Mouse (Mus musculus) myocyte (in vitro differentiated cells): ENCODE data around the gene Pacs1. TPM values are rescaled to one million over a fixed set of nuclear protein-coding genes. Genes with fewer than 3 reads are reported as not detected.
"Not testable (repeated sequence)": the region's sequence is repeated elsewhere in the genome, so short reads cannot be mapped to it uniquely, and the experiment has no call there.

Experiments
- H3K27me3 ChIP-seq: one replicate; pipeline ENCODE4 v1.6.1; 2011; ENCODE audit not compliant: control insufficient read depth, insufficient read depth, insufficient read length
- H3K36me3 ChIP-seq: one replicate; pipeline ENCODE4 v1.6.1; 2011; ENCODE audit not compliant: control insufficient read depth, insufficient read depth
- H3K4me2 ChIP-seq: one replicate; pipeline ENCODE4 v1.6.1; 2011; ENCODE audit warnings: low read depth, control low read depth
- H3K4me3 ChIP-seq: one replicate; pipeline ENCODE4 v1.5.1; 2011; ENCODE audit warnings: mild to moderate bottlenecking, control low read depth, moderate library complexity
- H3K79me2 ChIP-seq: one replicate; pipeline ENCODE4 v1.6.1; 2011; ENCODE audit not compliant: control insufficient read depth, insufficient read depth
- H3ac ChIP-seq: one replicate; pipeline ENCODE4 v1.6.1; 2011; ENCODE audit not compliant: control insufficient read depth, insufficient read length
- CEBPB ChIP-seq: IDR thresholded peaks from 2 replicates; pipeline ENCODE4 v1.6.1; 2011; ENCODE audit warnings: mild to moderate bottlenecking, moderate library complexity; ENCODE audit not compliant: poor library complexity, insufficient read depth, severe bottlenecking
- E2F4 ChIP-seq: IDR thresholded peaks from one replicate; pipeline ENCODE4 v1.6.1; 2011; ENCODE audit warnings: mild to moderate bottlenecking, control low read depth, moderate library complexity; ENCODE audit not compliant: insufficient read depth
- MAX ChIP-seq: IDR thresholded peaks from one replicate; pipeline ENCODE4 v1.6.1; 2011; ENCODE audit warnings: low read depth, mild to moderate bottlenecking, control low read depth
- MYOD1 ChIP-seq, 3 experiments: IDR thresholded peaks; one replicate each; pipeline ENCODE4 v1.6.1; 2011; ENCODE audit warnings: control low read depth in 2 of 3, low read depth in 2 of 3, mild to moderate bottlenecking in 2 of 3, moderate library complexity in 1 of 3; ENCODE audit not compliant: insufficient read length in 2 of 3, control insufficient read depth in 1 of 3
- MYOG ChIP-seq, 3 experiments: IDR thresholded peaks; one replicate each; pipeline ENCODE4 v1.6.1; 2011; ENCODE audit warnings: control low read depth in 2 of 3, low read depth in 2 of 3, mild to moderate bottlenecking in 2 of 3; ENCODE audit not compliant: insufficient read length in 2 of 3, control insufficient read depth in 1 of 3, insufficient read depth in 1 of 3
- POLR2A ChIP-seq: IDR thresholded peaks from one replicate; pipeline ENCODE4 v1.6.1; 2011; ENCODE audit warnings: low read depth, mild to moderate bottlenecking, control low read depth, moderate library complexity; ENCODE audit not compliant: insufficient read length
- POLR2AphosphoS2 ChIP-seq: IDR thresholded peaks from one replicate; pipeline ENCODE4 v1.6.1; 2011; ENCODE audit warnings: low read depth, control low read depth; ENCODE audit not compliant: insufficient read length
- REST ChIP-seq: IDR thresholded peaks from one replicate; pipeline ENCODE4 v1.6.1; 2011; ENCODE audit warnings: mild to moderate bottlenecking, control low read depth, moderate library complexity; ENCODE audit not compliant: insufficient read depth, insufficient read length
- SRF ChIP-seq: IDR thresholded peaks from one replicate; pipeline ENCODE4 v1.6.1; 2011; ENCODE audit warnings: low read depth; ENCODE audit not compliant: control insufficient read depth, insufficient read length
- TCF12 ChIP-seq: IDR thresholded peaks from one replicate; pipeline ENCODE4 v1.6.1; 2011; ENCODE audit warnings: mild to moderate bottlenecking, control low read depth; ENCODE audit not compliant: poor library complexity, insufficient read depth, severe bottlenecking
- TCF3 ChIP-seq: IDR thresholded peaks from one replicate; pipeline ENCODE4 v1.6.1; 2011; ENCODE audit warnings: low read depth, control low read depth; ENCODE audit not compliant: insufficient read length
- USF1 ChIP-seq: IDR thresholded peaks from one replicate; pipeline ENCODE4 v1.6.1; 2011; ENCODE audit warnings: low read depth, mild to moderate bottlenecking, control low read depth, moderate library complexity
- polyA plus RNA-seq: library from polyadenylated mRNA; unstranded; fragments of >200 nt; fragmentation: generic; extraction: Trizol; gene quantifications from one replicate; pipeline ENCODE4 v1.2.1, GENCODE M21; 2012; ENCODE audit warnings: missing spikeins

The Pacs1 gene
- polyA plus RNA-seq, 1 experiment: 6.5 TPM

DNA sequence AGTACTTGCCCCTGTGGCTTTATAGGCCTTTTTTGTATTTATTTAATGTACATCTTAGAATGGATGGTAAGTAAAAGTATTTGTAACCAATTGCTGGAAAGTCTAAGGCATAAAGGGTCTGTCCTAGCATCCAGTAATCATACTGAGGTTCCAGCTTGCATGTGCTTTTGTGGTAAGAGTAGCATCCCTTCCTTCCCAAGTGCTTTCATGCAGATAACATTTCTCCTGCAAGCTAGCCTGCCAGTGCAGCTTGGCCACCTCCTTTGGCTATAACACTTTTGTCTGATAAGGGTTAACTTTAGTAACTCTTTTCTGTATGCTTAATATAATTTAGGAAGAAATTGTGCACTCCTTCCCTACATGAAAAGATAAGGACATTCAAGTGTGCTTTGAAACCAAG is 4.9 kb downstream of the Pacs1 start:
- no peak overlapping the region for H3ac ChIP-seq
- H3K36me3 ChIP-seq: no peaks in the 10 kb centered on the region
- TF ChIP-seq USF1 (no peak), MYOG (IDR thresholded peaks at IDR 0.05; ENCODE audit: control insufficient read depth in 1 of 3, insufficient read depth in 1 of 3, insufficient read length in 2 of 3, low read depth in 2 of 3) (no peak), TCF3 (no peak), SRF (no peak), POLR2A (no peak), CEBPB (no peak), REST (no peak), MYOD1 (IDR thresholded peaks at IDR 0.05; ENCODE audit: control insufficient read depth in 1 of 3, insufficient read length in 2 of 3, low read depth in 2 of 3) (no peak), MAX (no peak), POLR2AphosphoS2 (no peak), E2F4 (no peak), TCF12 (no peak)
- no peaks in the 10 kb centered on the region for H3K79me2 ChIP-seq
- H3K4me2 ChIP-seq: no peak overlapping the region
- no peaks in the 10 kb centered on the region for H3K27me3 ChIP-seq
- H3K4me3 ChIP-seq: no peak overlapping the region

DNA sequence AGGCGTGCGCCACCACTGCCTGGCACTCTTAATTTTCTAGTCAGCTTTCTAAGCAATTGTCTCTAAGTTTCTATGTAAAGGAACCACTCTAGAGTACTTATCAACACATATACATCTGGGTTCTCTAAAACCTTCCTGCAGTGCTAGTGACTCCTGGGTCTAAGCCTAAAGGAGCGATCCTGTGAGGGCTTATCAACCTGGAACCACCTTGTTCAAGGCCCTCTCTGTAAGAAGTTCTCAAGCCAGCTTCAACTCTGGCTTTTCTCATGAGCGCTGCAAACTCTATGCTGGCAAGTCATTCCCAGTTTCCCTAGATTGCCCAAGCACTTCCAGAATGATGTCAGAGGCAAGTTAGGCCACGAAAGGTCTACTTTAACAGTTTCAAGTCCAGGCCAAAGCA is 5.9 kb downstream of the Pacs1 start:
- Histone ChIP-seq H3K79me2 (no peaks in the 10 kb centered on the region), H3K4me3 (no peak overlapping the region), H3K4me2 (no peak overlapping the region), H3K27me3 (no peaks in the 10 kb centered on the region), H3K36me3 (no peaks in the 10 kb centered on the region), H3ac (no peak overlapping the region)
- TF ChIP-seq SRF: no peak
- no peak for TF ChIP-seq MYOD1 (IDR thresholded peaks at IDR 0.05; ENCODE audit: control insufficient read depth in 1 of 3, insufficient read length in 2 of 3, low read depth in 2 of 3)
- no peak for TF ChIP-seq REST
- no peak for TF ChIP-seq E2F4
- no peak for TF ChIP-seq CEBPB
- no peak for TF ChIP-seq POLR2AphosphoS2
- TF ChIP-seq MAX: no peak
- TF ChIP-seq MYOG (IDR thresholded peaks at IDR 0.05; ENCODE audit: control insufficient read depth in 1 of 3, insufficient read depth in 1 of 3, insufficient read length in 2 of 3, low read depth in 2 of 3): no peak
- no peak for TF ChIP-seq TCF12
- TF ChIP-seq TCF3: no peak
- no peak for TF ChIP-seq USF1
- TF ChIP-seq POLR2A: no peak

GRCm38 (mm10) chr19:5257140-5257539 is 15.8 kb downstream of the Pacs1 start:
- no peak for TF ChIP-seq CEBPB
- TF ChIP-seq E2F4: no peak
- no peak for TF ChIP-seq TCF3
- TF ChIP-seq MAX: no peak
- TF ChIP-seq POLR2A: no peak
- TF ChIP-seq MYOD1 (IDR thresholded peaks at IDR 0.05; ENCODE audit: control insufficient read depth in 1 of 3, insufficient read length in 2 of 3, low read depth in 2 of 3): no peak
- H3K79me2 ChIP-seq: no peaks in the 10 kb centered on the region
- H3K4me3 ChIP-seq: no peak overlapping the region
- no peaks in the 10 kb centered on the region for H3K27me3 ChIP-seq
- no peaks in the 10 kb centered on the region for H3K36me3 ChIP-seq
- H3ac ChIP-seq: no peak overlapping the region
- no peak overlapping the region for H3K4me2 ChIP-seq

GRCm38 (mm10) chr19:5236981-5237380 is 35.9 kb downstream of the Pacs1 start:
- H3K27me3 ChIP-seq, H3K36me3 ChIP-seq, H3K4me2 ChIP-seq: not testable (repeated sequence)

GRCm38 (mm10) chr19:5232696-5233095 is 40.2 kb downstream of the Pacs1 start:
- Histone ChIP-seq H3K4me2 (no peak overlapping the region), H3K79me2 (no peaks in the 10 kb centered on the region), H3K4me3 (no peak overlapping the region), H3K36me3 (no peaks in the 10 kb centered on the region), H3ac (no peak overlapping the region), H3K27me3 (no peaks in the 10 kb centered on the region)
- no peak for TF ChIP-seq SRF
- TF ChIP-seq E2F4: no peak
- no peak for TF ChIP-seq MYOD1 (IDR thresholded peaks at IDR 0.05; ENCODE audit: control insufficient read depth in 1 of 3, insufficient read length in 2 of 3, low read depth in 2 of 3)
- no peak for TF ChIP-seq POLR2AphosphoS2
- TF ChIP-seq CEBPB: no peak
- no peak for TF ChIP-seq MYOG (IDR thresholded peaks at IDR 0.05; ENCODE audit: control insufficient read depth in 1 of 3, insufficient read depth in 1 of 3, insufficient read length in 2 of 3, low read depth in 2 of 3)
- TF ChIP-seq USF1: no peak
- no peak for TF ChIP-seq MAX
- no peak for TF ChIP-seq TCF12
- TF ChIP-seq TCF3: no peak
- TF ChIP-seq REST: no peak
- TF ChIP-seq POLR2A: no peak

More at GRCm38 (mm10) chr19:5236981-5237380, 35.9 kb downstream of the Pacs1 start:
- not testable (repeated sequence) for H3ac ChIP-seq, H3K79me2 ChIP-seq, H3K4me3 ChIP-seq
